18 mouse cellular contexts compared by ENCODE assay signal in genomic region chr4:141458888-141459287, GRCm38 (mm10). TPM values are rescaled to one million over a fixed set of nuclear protein-coding genes. Genes with fewer than 3 reads are reported as not detected.
A peak's percentile ranks its signal among the peaks of the same experiment; 100 is the strongest.
DNase-seq lines count a peak whose midpoint lies in the region; ATAC-seq lines count a peak whose summit lies in the region.
"Had no signal": no experiment of that assay in that cellular context is flagged by ENCODE, and none has a peak within 500 bp of the region (broad histone marks: within the 10 kb centered on the region; RNA-seq: fewer than 3 reads in every experiment).

No protein-coding gene starts in this region.

- no peaks in the 10 kb centered on the region for H3K27me3 ChIP-seq in heart, embryonic 12.5 days (replicated peaks)
- H3K27me3 ChIP-seq in limb, embryonic 12.5 days, result no peaks in the 10 kb centered on the region
- H3K27me3 ChIP-seq in limb, embryonic 10.5 days (ENCODE audit: low read depth, poor library complexity, severe bottlenecking), result no peaks in the 10 kb centered on the region
- H3K27me3 ChIP-seq in embryonic facial prominence, embryonic 12.5 days, result no peaks in the 10 kb centered on the region
- H3K27me3 ChIP-seq in limb, embryonic 15.5 days, result no peaks in the 10 kb centered on the region
- H3K27me3 ChIP-seq: neural tube, embryonic 13.5 days had no signal

- H3K4me3 ChIP-seq in heart, embryonic 12.5 days, result no peak overlapping the region
- H3K4me3 ChIP-seq in limb, embryonic 12.5 days (replicated peaks), result no peak overlapping the region
- H3K4me3 ChIP-seq in limb, embryonic 10.5 days, result no peak overlapping the region
- no peak overlapping the region for H3K4me3 ChIP-seq in embryonic facial prominence, embryonic 12.5 days
- no peak overlapping the region for H3K4me3 ChIP-seq in limb, embryonic 15.5 days
- H3K4me3 ChIP-seq: neural tube, embryonic 13.5 days had no signal

- no peak overlapping the region for H3K4me2 ChIP-seq in heart, embryonic 12.5 days
- H3K4me2 ChIP-seq in limb, embryonic 12.5 days, result no peak overlapping the region
- no peak overlapping the region for H3K4me2 ChIP-seq in embryonic facial prominence, embryonic 12.5 days (replicated peaks)
- no peak overlapping the region for H3K4me2 ChIP-seq in limb, embryonic 15.5 days
- H3K4me2 ChIP-seq: liver, embryonic 11.5 days; neural tube, embryonic 13.5 days had no signal

- H3K9me3 ChIP-seq in heart, embryonic 12.5 days (replicated peaks), result no peaks in the 10 kb centered on the region
- no peaks in the 10 kb centered on the region for H3K9me3 ChIP-seq in limb, embryonic 12.5 days
- no peaks in the 10 kb centered on the region for H3K9me3 ChIP-seq in limb, embryonic 10.5 days (replicated peaks)
- no peaks in the 10 kb centered on the region for H3K9me3 ChIP-seq in embryonic facial prominence, embryonic 12.5 days
- no peaks in the 10 kb centered on the region for H3K9me3 ChIP-seq in limb, embryonic 15.5 days
- H3K9me3 ChIP-seq: neural tube, embryonic 13.5 days had no signal

- no peak overlapping the region for H3K9ac ChIP-seq in heart, embryonic 12.5 days
- peak overlapping the region; percentile 13; the same call in 1 of the 2 replicates for H3K9ac ChIP-seq in limb, embryonic 12.5 days (replicated peaks)
- H3K9ac ChIP-seq in embryonic facial prominence, embryonic 12.5 days, result no peak overlapping the region
- H3K9ac ChIP-seq in limb, embryonic 15.5 days, result no peak overlapping the region

- DNase-seq in heart, postnatal 10 days, result no peak
- no peak for DNase-seq in limb, embryonic 10.5 days (ENCODE audit: low spot score)
- DNase-seq in right cerebral cortex, adult 2 months (ENCODE audit: low spot score in 2 of 2), result no peak
- DNase-seq: adrenal gland, postnatal 10 days; cerebellum, postnatal 10 days; heart, postnatal 36 days had no signal

- H3K4me1 ChIP-seq in heart, embryonic 12.5 days (replicated peaks), result peaks cover 17% of the 10 kb centered on the region
- peaks cover 26% of the 10 kb centered on the region for H3K4me1 ChIP-seq in limb, embryonic 12.5 days (replicated peaks)
- peaks cover 19% of the 10 kb centered on the region for H3K4me1 ChIP-seq in limb, embryonic 10.5 days
- H3K4me1 ChIP-seq in embryonic facial prominence, embryonic 12.5 days, result peaks cover 26% of the 10 kb centered on the region
- H3K4me1 ChIP-seq in limb, embryonic 15.5 days, result peaks cover 29% of the 10 kb centered on the region

- no peak for ATAC-seq in heart, embryonic 12.5 days (ENCODE audit: insufficient number of reproducible peaks, low FRiP score)
- no peak for ATAC-seq in limb, embryonic 12.5 days (ENCODE audit: insufficient number of reproducible peaks, insufficient read depth, low FRiP score, low TSS enrichment, low read depth)
- ATAC-seq in embryonic facial prominence, embryonic 12.5 days (ENCODE audit: insufficient number of reproducible peaks, insufficient read depth, low FRiP score, low TSS enrichment), result no peak
- no peak for ATAC-seq in limb, embryonic 15.5 days (ENCODE audit: insufficient number of reproducible peaks, low FRiP score, low TSS enrichment, low read depth)

- H3K27ac ChIP-seq in heart, embryonic 12.5 days (ENCODE audit: poor library complexity, severe bottlenecking), result peak overlapping the region; percentile 14; the same call in 1 of the 2 replicates
- peak overlapping the region; percentile 77 for H3K27ac ChIP-seq in limb, embryonic 12.5 days
- H3K27ac ChIP-seq in limb, embryonic 10.5 days, result no peak overlapping the region; the same call in 1 of the 2 replicates
- peak overlapping the region; percentile 80 for H3K27ac ChIP-seq in embryonic facial prominence, embryonic 12.5 days
- H3K27ac ChIP-seq in limb, embryonic 15.5 days, result peak overlapping the region; percentile 79
- H3K27ac ChIP-seq: macrophage; neural tube, embryonic 13.5 days had no signal

- H3K36me3 ChIP-seq in heart, embryonic 12.5 days, result peaks cover 33% of the 10 kb centered on the region
- H3K36me3 ChIP-seq in limb, embryonic 12.5 days, result peaks cover 57% of the 10 kb centered on the region
- H3K36me3 ChIP-seq in limb, embryonic 10.5 days, result peaks cover 83% of the 10 kb centered on the region
- H3K36me3 ChIP-seq in embryonic facial prominence, embryonic 12.5 days, result peaks cover 46% of the 10 kb centered on the region
- peaks cover 32% of the 10 kb centered on the region for H3K36me3 ChIP-seq in limb, embryonic 15.5 days

- WGBS in heart, embryonic 12.5 days, result 68% methylated on average over 3 of the region's 3 CpGs
- WGBS in limb, embryonic 12.5 days, result 71% methylated on average over 3 of the region's 3 CpGs
- WGBS in limb, embryonic 10.5 days, result 74% methylated on average over 3 of the region's 3 CpGs
- WGBS in embryonic facial prominence, embryonic 12.5 days, result 60% methylated on average over 3 of the region's 3 CpGs
- 65% methylated on average over 3 of the region's 3 CpGs for WGBS in limb, embryonic 15.5 days

- intact Hi-C loops in heart, postnatal 10 days (cut with DNase I), result no loop called here

RNA-seq across cellular contexts. Expression of gene Zbtb17, which starts 14.4 kb away (rescaled TPM):
- 24.9 and 25.3 TPM in 2 replicates for polyA plus RNA-seq in heart, embryonic 12.5 days (2016; fragmentation: Nextera tagmentation; extraction: Ambion mirVana)
- total RNA-seq in heart, postnatal 10 days (2021), result 10 to 100 TPM; 18.0 to 21.9 TPM
- polyA plus RNA-seq in limb, embryonic 12.5 days (2016; fragmentation: Nextera tagmentation; extraction: Ambion mirVana), result 59.0 and 61.1 TPM in 2 replicates
- polyA plus RNA-seq in limb, embryonic 10.5 days (2016; fragmentation: Nextera tagmentation; extraction: Ambion mirVana), result 60.6 and 66.5 TPM in 2 replicates
- 54.4 and 56.5 TPM in 2 replicates for polyA plus RNA-seq in embryonic facial prominence, embryonic 12.5 days (2016; fragmentation: Nextera tagmentation; extraction: Ambion mirVana)
- 31.2 and 33.2 TPM in 2 replicates for polyA plus RNA-seq in limb, embryonic 15.5 days (2015; fragmentation: Nextera tagmentation; extraction: Ambion mirVana)

RNA-seq across cellular contexts. Expression of gene Srarp, which starts 23.0 kb away (rescaled TPM):
- polyA plus RNA-seq in heart, embryonic 12.5 days (2016; fragmentation: Nextera tagmentation; extraction: Ambion mirVana), result not detected in 2 replicates
- total RNA-seq in heart, postnatal 10 days (2021), result not detected
- polyA plus RNA-seq in limb, embryonic 12.5 days (2016; fragmentation: Nextera tagmentation; extraction: Ambion mirVana), result not detected in 2 replicates
- polyA plus RNA-seq in limb, embryonic 10.5 days (2016; fragmentation: Nextera tagmentation; extraction: Ambion mirVana), result not detected in 2 replicates
- not detected in 2 replicates for polyA plus RNA-seq in embryonic facial prominence, embryonic 12.5 days (2016; fragmentation: Nextera tagmentation; extraction: Ambion mirVana)
- polyA plus RNA-seq in limb, embryonic 15.5 days (2015; fragmentation: Nextera tagmentation; extraction: Ambion mirVana), result not detected in 2 replicates
- total RNA-seq: adrenal gland, postnatal 10 days; ES-E14 had no signal
- polyA plus RNA-seq: C2C12; intestine, embryonic 14.5 days; liver, embryonic 11.5 days; macrophage; neural tube, embryonic 13.5 days had no signal

RNA-seq across cellular contexts. Expression of gene Hspb7, which starts 38.3 kb away (rescaled TPM):
- polyA plus RNA-seq in heart, embryonic 12.5 days (2016; fragmentation: Nextera tagmentation; extraction: Ambion mirVana), result 186 and 208 TPM in 2 replicates
- 1,000 to 10,000 TPM; 1,029 to 1,075 TPM for total RNA-seq in heart, postnatal 10 days (2021)
- 0.08 TPM in 1 of 2 replicates, not detected in the other for polyA plus RNA-seq in limb, embryonic 12.5 days (2016; fragmentation: Nextera tagmentation; extraction: Ambion mirVana)
- 0.05 and 0.06 TPM in 2 replicates for polyA plus RNA-seq in limb, embryonic 10.5 days (2016; fragmentation: Nextera tagmentation; extraction: Ambion mirVana)
- polyA plus RNA-seq in embryonic facial prominence, embryonic 12.5 days (2016; fragmentation: Nextera tagmentation; extraction: Ambion mirVana), result not detected in 2 replicates
- 1.7 and 5.4 TPM in 2 replicates for polyA plus RNA-seq in limb, embryonic 15.5 days (2015; fragmentation: Nextera tagmentation; extraction: Ambion mirVana)
- total RNA-seq: ES-E14 had no signal
- polyA plus RNA-seq: macrophage; neural tube, embryonic 13.5 days had no signal

RNA-seq across cellular contexts. Expression of gene Clcnkb, which starts 43.1 kb away (rescaled TPM):
- polyA plus RNA-seq in heart, embryonic 12.5 days (2016; fragmentation: Nextera tagmentation; extraction: Ambion mirVana), result 0.78 and 1.2 TPM in 2 replicates
- total RNA-seq in heart, postnatal 10 days (2021), result 1 to 10 TPM in 1 of 2 experiments, under 1 TPM in 1; 0.91 to 1.2 TPM
- not detected in 2 replicates for polyA plus RNA-seq in limb, embryonic 12.5 days (2016; fragmentation: Nextera tagmentation; extraction: Ambion mirVana)
- polyA plus RNA-seq in limb, embryonic 10.5 days (2016; fragmentation: Nextera tagmentation; extraction: Ambion mirVana), result not detected in 2 replicates
- polyA plus RNA-seq in embryonic facial prominence, embryonic 12.5 days (2016; fragmentation: Nextera tagmentation; extraction: Ambion mirVana), result not detected in 2 replicates
- polyA plus RNA-seq in limb, embryonic 15.5 days (2015; fragmentation: Nextera tagmentation; extraction: Ambion mirVana), result not detected in 2 replicates
- total RNA-seq: adrenal gland, postnatal 10 days; left cerebral cortex, adult 18-20 months had no signal
- polyA plus RNA-seq: C2C12; large intestine, adult 2 months; liver, embryonic 11.5 days; macrophage; neural tube, embryonic 13.5 days had no signal

Comparison
In these comparisons a context has a peak if more than half of its experiments do, and no peak if none do; other contexts are left out.
1. RNA of gene Hspb7, which starts 38.3 kb away (polyA plus RNA-seq): 186 to 208 TPM in heart, embryonic 12.5 days; 1.7 to 5.4 TPM in limb, embryonic 15.5 days, 0.05 to 0.06 TPM in limb, embryonic 10.5 days, 0.08 TPM in limb, embryonic 12.5 days and not detected in embryonic facial prominence, embryonic 12.5 days; every median in the first group is over 10 times any median in the second.